Mouse (Mus musculus) thymus, postnatal 36 days (tissue): ENCODE results near the gene Tfeb.

Experiments used
- DNase-seq, 2 experiments: peaks; one replicate each; pipeline ENCODE4 v3.0.0; 2022; ENCODE audit warnings: mixed read lengths in 2 of 2

The Tfeb gene

DNA sequence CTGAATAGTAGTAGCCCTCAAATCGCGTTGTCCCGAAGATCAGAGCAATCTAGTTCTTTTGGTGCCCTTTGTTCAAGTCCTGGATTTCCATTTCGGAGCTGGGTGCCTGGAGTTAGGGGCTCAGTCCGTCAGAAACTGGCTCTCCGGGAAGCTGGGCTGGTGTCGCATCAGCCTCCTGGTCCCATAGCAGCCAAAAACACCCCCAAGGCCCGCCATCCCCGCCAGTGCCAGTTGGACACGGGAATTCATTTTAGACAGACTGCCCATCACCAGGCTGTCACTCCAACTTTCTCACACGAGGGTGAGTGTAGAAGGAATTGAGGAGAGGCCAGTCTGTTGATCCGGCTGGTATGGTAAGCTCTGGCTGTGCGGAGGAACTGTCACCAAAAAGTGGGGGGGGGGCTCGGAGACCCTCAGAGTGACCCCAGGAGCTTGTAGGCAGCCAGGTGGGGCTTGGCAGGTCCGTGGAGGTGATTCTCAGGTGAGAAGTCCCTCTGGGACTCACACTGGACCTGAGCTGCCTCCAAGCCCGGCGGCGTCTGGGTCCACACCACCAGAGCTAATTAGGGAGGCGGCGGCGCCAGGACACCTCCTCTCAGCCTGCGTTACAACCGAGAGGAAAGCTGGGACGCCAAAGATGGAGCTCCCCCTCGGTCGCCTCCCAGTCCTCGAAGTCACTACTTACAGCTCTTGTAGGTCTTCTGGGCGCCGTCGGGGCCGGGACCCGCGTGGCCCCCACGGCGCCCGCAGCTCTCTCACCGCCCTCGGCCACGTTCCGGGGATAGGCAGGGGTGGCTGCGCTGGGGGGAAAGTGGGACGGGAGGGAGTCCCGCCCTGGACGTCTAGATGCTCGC is 97.0 kb downstream of the Tfeb start:
- no peak for DNase-seq

GRCm38 (mm10) chr17:47834482-47834767 is 97.6 kb downstream of the Tfeb start, which contains the start of gene Mdfi:
TSS of gene Mdfi (minus strand) at chr17:47834691.
- no peak for DNase-seq

DNA sequence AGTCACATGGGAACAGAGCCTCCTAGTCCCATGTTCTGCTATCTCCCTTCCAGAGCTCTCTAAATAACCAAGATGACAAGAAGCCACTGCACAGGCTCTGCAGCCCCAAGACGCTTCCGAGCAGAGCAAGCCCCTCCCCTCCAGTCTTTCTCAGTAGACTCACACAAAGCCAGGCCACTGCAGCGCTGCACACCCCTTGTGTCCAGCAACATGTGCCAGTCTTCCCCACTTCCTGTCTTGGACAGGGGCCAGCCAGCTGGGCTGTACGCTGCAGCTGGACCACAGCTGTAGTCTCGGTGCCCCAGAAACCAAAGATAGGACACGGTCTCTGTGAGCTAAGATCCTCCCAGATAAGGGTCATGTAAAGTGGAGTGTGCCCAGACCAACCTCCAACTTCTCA is 101.0 kb downstream of the Tfeb start:
- DNase-seq: no peak

GRCm38 (mm10) chr17:47841521-47841920 is 104.7 kb downstream of the Tfeb start:
- no peak for DNase-seq
